Mouse (Mus musculus) kidney, postnatal 25 days (tissue): ENCODE data around the gene Aco2.

Experiments used
- DNase-seq, 2 experiments: peaks; one replicate each; pipeline ENCODE4 v3.0.0; 2021; ENCODE audit warnings: mixed read lengths in 2 of 2

Gene Aco2

GRCm38 (mm10) chr15:81951159-81951558 lies 79.0 kb downstream of the Aco2 start:
- no peak for DNase-seq

GRCm38 (mm10) chr15:81952310-81952709 lies 80.2 kb downstream of the Aco2 start:
- DNase-seq, result no peak

- DNase-seq, result no peak
Observed at GRCm38 (mm10) chr15:81954151-81954583, 82.1 kb downstream of the Aco2 start.

- no peak for DNase-seq
Observed at GRCm38 (mm10) chr15:81954716-81955115, 82.6 kb downstream of the Aco2 start.

- no peak for DNase-seq
Observed at GRCm38 (mm10) chr15:81955414-81955813, 83.3 kb downstream of the Aco2 start.

- DNase-seq, result peak; percentile 55 to 58
Observed at GRCm38 (mm10) chr15:81956457-81956856, 84.3 kb downstream of the Aco2 start.

GRCm38 (mm10) chr15:81957598-81957997 lies 85.5 kb downstream of the Aco2 start:
- DNase-seq, result no peak

GRCm38 (mm10) chr15:81958906-81959305 lies 86.8 kb downstream of the Aco2 start:
- DNase-seq, result no peak

GRCm38 (mm10) chr15:81960171-81961077 lies 88.3 kb downstream of the Aco2 start, which contains the start of gene Pmm1:
Gene Pmm1, minus strand, starts transcription at chr15:81960930.
- DNase-seq, result peak; percentile 100

GRCm38 (mm10) chr15:81961078-81961451 lies 89.0 kb downstream of the Aco2 start:
- DNase-seq, result no peak

- DNase-seq, result no peak
Observed at GRCm38 (mm10) chr15:81964262-81964661, 92.2 kb downstream of the Aco2 start.
